Mouse (Mus musculus): ENCODE results near the gene Spag6. TPM values are rescaled to one million over a fixed set of nuclear protein-coding genes. Genes with fewer than 3 reads are reported as not detected.

Spag6 gene
- total and polyA plus RNA-seq, 3 experiments = 0.10 TPM; not detected in 2

GRCm38 (mm10) chr2:18694611-18694950, 749 bp downstream of the Spag6 start:
- peak overlapping the region; percentile 90 to 97 for H3K4me3 ChIP-seq (ENCODE audit: control insufficient read depth in 1 of 2, insufficient read depth in 1 of 2, low read depth in 2 of 2, low read length in 2 of 2)
- H3K27me3 ChIP-seq (ENCODE audit: control insufficient read depth in 1 of 2, insufficient read depth in 2 of 2, low read length in 2 of 2) = peaks cover 3 to 9% of the 10 kb centered on the region in 2 experiments
- peak overlapping the region; percentile 92 for H3K9ac ChIP-seq (ENCODE audit: control insufficient read depth, low read depth, low read length, poor library complexity, severe bottlenecking)
- peaks cover 6% of the 10 kb centered on the region; the same call in 1 of the 2 replicates for H3K79me2 ChIP-seq (ENCODE audit: control insufficient read depth, insufficient read depth, low read length, poor library complexity)
- no peaks in the 10 kb centered on the region; a peak in 1 of 4 replicates for H3K36me3 ChIP-seq (ENCODE audit: control insufficient read depth in 1 of 2, insufficient read depth in 2 of 2, low read length in 2 of 2)
- no peak overlapping the region for H3K27ac ChIP-seq (ENCODE audit: control insufficient read depth, low read depth, low read length)
- no peak for DNase-seq (ENCODE audit: low read depth, low spot score)
- peaks cover 0 to 2% of the 10 kb centered on the region in 2 experiments; a peak in 1 of 4 replicates for H3K4me1 ChIP-seq (ENCODE audit: control insufficient read depth in 1 of 2, insufficient read depth in 2 of 2, low read length in 2 of 2)
- H3K9me3 ChIP-seq (replicated peaks; ENCODE audit: insufficient read depth, low read length) = no peaks in the 10 kb centered on the region
- TF ChIP-seq EP300 (IDR thresholded peaks at IDR 0.05; ENCODE audit: low read depth in 1 of 2, low read length in 2 of 2) = no peak
- no peak for TF ChIP-seq TBP (IDR thresholded peaks at IDR 0.05; ENCODE audit: low read depth, low read length)
- TF ChIP-seq KAT2A (conservative IDR thresholded peaks at IDR 0.05; ENCODE audit: low read depth, low read length) = no peak
- TF ChIP-seq USF2 (IDR thresholded peaks at IDR 0.05; ENCODE audit: borderline replicate concordance in 1 of 2, insufficient read depth in 1 of 2, low read depth in 1 of 2, low read length in 2 of 2) = no peak
- no peak for TF ChIP-seq CHD1 (IDR thresholded peaks at IDR 0.05; ENCODE audit: low read depth, low read length)
- no peak for TF ChIP-seq MAX (IDR thresholded peaks at IDR 0.05; ENCODE audit: low read length)
- no peak for TF ChIP-seq MYC (IDR thresholded peaks at IDR 0.05; ENCODE audit: low read depth, low read length)
- TF ChIP-seq ZMIZ1 (IDR thresholded peaks at IDR 0.05; ENCODE audit: low read depth, low read length) = no peak

GRCm38 (mm10) chr2:18695163-18695562, 1.3 kb downstream of the Spag6 start:
- no peaks in the 10 kb centered on the region for H3K9me3 ChIP-seq (replicated peaks; ENCODE audit: insufficient read depth, low read length)
- no peak overlapping the region for H3K4me3 ChIP-seq (ENCODE audit: control insufficient read depth in 1 of 2, insufficient read depth in 1 of 2, low read depth in 2 of 2, low read length in 2 of 2)
- H3K4me1 ChIP-seq (ENCODE audit: control insufficient read depth in 1 of 2, insufficient read depth in 2 of 2, low read length in 2 of 2) = peaks cover 0 to 2% of the 10 kb centered on the region in 2 experiments; a peak in 1 of 4 replicates
- TF ChIP-seq POLR2A (IDR thresholded peaks at IDR 0.05; ENCODE audit: control insufficient read depth in 1 of 2, insufficient read depth in 1 of 2, low read depth in 1 of 2, low read length in 2 of 2, poor library complexity in 1 of 2) = no peak
- TF ChIP-seq SIN3A (IDR thresholded peaks at IDR 0.05; ENCODE audit: low read length) = no peak
- TF ChIP-seq CTCF (IDR thresholded peaks at IDR 0.05 in 2 of 3, conservative IDR thresholded peaks at IDR 0.05 in 1 of 3; ENCODE audit: control insufficient read depth in 1 of 3, insufficient read depth in 1 of 3, low read depth in 2 of 3, low read length in 3 of 3, poor library complexity in 1 of 3, severe bottlenecking in 1 of 3) = no peak
- TF ChIP-seq TBP (IDR thresholded peaks at IDR 0.05; ENCODE audit: low read depth, low read length) = no peak
- TF ChIP-seq MYB (IDR thresholded peaks at IDR 0.05; ENCODE audit: low read depth, low read length) = no peak
- TF ChIP-seq RCOR1 (IDR thresholded peaks at IDR 0.05; ENCODE audit: low read depth, low read length) = no peak
- no peak for TF ChIP-seq POLR2AphosphoS2 (IDR thresholded peaks at IDR 0.05; ENCODE audit: low read length)
- no peak for TF ChIP-seq BHLHE40 (IDR thresholded peaks at IDR 0.05; ENCODE audit: borderline replicate concordance, low read depth, low read length)
- no peak for TF ChIP-seq HCFC1 (IDR thresholded peaks at IDR 0.05; ENCODE audit: low read depth, low read length)
- no peak for TF ChIP-seq KAT2A (conservative IDR thresholded peaks at IDR 0.05; ENCODE audit: low read depth, low read length)
- TF ChIP-seq MYC (IDR thresholded peaks at IDR 0.05; ENCODE audit: low read depth, low read length) = no peak
- no peak for TF ChIP-seq ELF1 (IDR thresholded peaks at IDR 0.05; ENCODE audit: low read depth, low read length)
- no peak for TF ChIP-seq UBTF (IDR thresholded peaks at IDR 0.05; ENCODE audit: borderline replicate concordance, insufficient read depth, low read depth, low read length)
- no peak for TF ChIP-seq ZKSCAN1 (IDR thresholded peaks at IDR 0.05; ENCODE audit: low read depth, low read length)
- no peak for TF ChIP-seq POLR2AphosphoS5 (IDR thresholded peaks at IDR 0.05; ENCODE audit: borderline replicate concordance, low read depth, low read length)
- TF ChIP-seq USF1 (IDR thresholded peaks at IDR 0.05; ENCODE audit: low read depth, low read length) = no peak
- TF ChIP-seq SMC3 (IDR thresholded peaks at IDR 0.05; ENCODE audit: low read depth, low read length) = no peak
- no peak for TF ChIP-seq ZMIZ1 (IDR thresholded peaks at IDR 0.05; ENCODE audit: low read depth, low read length)
- no peak for TF ChIP-seq MXI1 (IDR thresholded peaks at IDR 0.05; ENCODE audit: low read depth, low read length)
- H3K9ac ChIP-seq (ENCODE audit: control insufficient read depth, low read depth, low read length, poor library complexity, severe bottlenecking) = no peak overlapping the region
- DNase-seq (ENCODE audit: low read depth, low spot score) = peak; percentile 5
- peaks cover 6% of the 10 kb centered on the region; the same call in 1 of the 2 replicates for H3K79me2 ChIP-seq (ENCODE audit: control insufficient read depth, insufficient read depth, low read length, poor library complexity)
- H3K36me3 ChIP-seq (ENCODE audit: control insufficient read depth in 1 of 2, insufficient read depth in 2 of 2, low read length in 2 of 2) = no peaks in the 10 kb centered on the region; a peak in 1 of 4 replicates
- peaks cover 3 to 9% of the 10 kb centered on the region in 2 experiments for H3K27me3 ChIP-seq (ENCODE audit: control insufficient read depth in 1 of 2, insufficient read depth in 2 of 2, low read length in 2 of 2)
- H3K27ac ChIP-seq (ENCODE audit: control insufficient read depth, low read depth, low read length) = no peak overlapping the region

Measured in MEL (cell line).